22 mouse cellular contexts compared by ENCODE assay signal in the genomic region with DNA sequence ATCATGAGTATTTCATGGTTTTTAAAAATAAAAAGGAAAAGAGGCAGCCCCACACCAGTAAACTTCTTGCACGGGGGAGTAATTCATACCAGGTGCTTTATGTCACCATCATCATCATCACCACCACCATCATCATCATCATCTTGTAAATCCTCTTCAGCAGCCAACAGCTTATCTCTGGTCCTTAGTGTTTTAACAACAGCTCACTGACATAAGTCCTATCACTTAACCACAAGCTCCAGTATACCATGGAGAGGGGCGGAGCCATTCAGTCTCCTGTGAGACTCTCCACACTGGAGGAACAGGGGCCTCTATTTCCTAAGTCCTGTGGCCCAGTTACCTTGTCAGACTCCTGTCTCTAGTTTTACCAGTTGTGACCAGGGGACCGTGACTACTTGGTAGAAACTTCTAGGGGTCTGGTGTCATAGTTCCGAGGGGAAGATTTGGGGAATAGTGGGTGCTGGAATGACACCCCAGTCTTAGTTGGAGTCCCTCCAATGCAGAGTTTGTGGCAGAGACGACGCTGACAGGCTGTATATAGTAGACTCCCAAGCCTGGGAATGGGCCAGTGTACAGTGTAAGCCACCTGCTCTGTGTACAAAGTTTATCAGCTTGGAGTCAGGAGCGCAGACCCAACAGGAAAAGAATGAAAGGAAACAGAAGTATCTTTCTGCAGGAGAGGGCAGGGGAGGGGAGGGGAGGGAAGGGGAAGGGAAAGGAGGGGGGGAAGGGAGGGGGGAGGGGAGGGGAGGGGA. TPM values are rescaled to one million over a fixed set of nuclear protein-coding genes. Genes with fewer than 3 reads are reported as not detected.
DNase-seq lines count a peak whose midpoint lies in the region; ATAC-seq and TF ChIP-seq lines count a peak whose summit lies in the region.
"Had no signal": no experiment of that assay in that cellular context is flagged by ENCODE, and none has a peak within 500 bp of the region (broad histone marks: within the 10 kb centered on the region; RNA-seq: fewer than 3 reads in every experiment).

No protein-coding gene starts in this region.

- H3K36me3 ChIP-seq in liver, embryonic 12.5 days, result no peaks in the 10 kb centered on the region
- no peaks in the 10 kb centered on the region for H3K36me3 ChIP-seq in liver, postnatal 0 days (replicated peaks; ENCODE audit: insufficient read depth, low read length)
- no peaks in the 10 kb centered on the region for H3K36me3 ChIP-seq in embryonic facial prominence, embryonic 10.5 days (replicated peaks)
- H3K36me3 ChIP-seq: embryonic facial prominence, embryonic 12.5 days; forebrain, embryonic 10.5 days; heart, embryonic 13.5 days; midbrain, embryonic 10.5 days had no signal

- no peaks in the 10 kb centered on the region for H3K27me3 ChIP-seq in liver, embryonic 12.5 days (replicated peaks)
- H3K27me3 ChIP-seq in liver, postnatal 0 days (ENCODE audit: insufficient read depth, low read length), result no peaks in the 10 kb centered on the region
- H3K27me3 ChIP-seq in embryonic facial prominence, embryonic 10.5 days (replicated peaks; ENCODE audit: low read depth, poor library complexity, severe bottlenecking), result no peaks in the 10 kb centered on the region
- H3K27me3 ChIP-seq: embryonic facial prominence, embryonic 12.5 days; heart, embryonic 13.5 days; Patski had no signal

- peak overlapping the region; percentile 23; the same call in 1 of the 2 replicates for H3K4me2 ChIP-seq in liver, embryonic 12.5 days
- H3K4me2 ChIP-seq in liver, postnatal 0 days (ENCODE audit: low read depth, low read length), result no peak overlapping the region
- H3K4me2 ChIP-seq: embryonic facial prominence, embryonic 12.5 days; heart, embryonic 13.5 days; hindbrain, embryonic 14.5 days had no signal

- H3K27ac ChIP-seq in liver, embryonic 12.5 days, result 0 out of 2 replicates have a peak overlapping the region, but pooled peaks have one; percentile 54
- H3K27ac ChIP-seq in liver, postnatal 0 days (ENCODE audit: low read depth), result no peak overlapping the region
- H3K27ac ChIP-seq in embryonic facial prominence, embryonic 10.5 days (replicated peaks), result no peak overlapping the region
- H3K27ac ChIP-seq: embryonic facial prominence, embryonic 12.5 days; forebrain, embryonic 10.5 days; gastrocnemius, adult 2 months; heart, adult 2 months; heart, embryonic 13.5 days; hindbrain, embryonic 14.5 days; macrophage had no signal

- peak; percentile 54 for DNase-seq in c-Kit-positive CD71-positive TER-119-negative erythroid progenitor cells, embryonic 14.5 days (ENCODE audit: low read depth)
- DNase-seq in liver, postnatal 0 days, result no peak
- no peak for DNase-seq in lung, postnatal 4 days
- DNase-seq in embryonic facial prominence, embryonic 10.5 days (ENCODE audit: low spot score), result no peak
- DNase-seq in urinary bladder, adult 2 months (ENCODE audit: low spot score), result no peak
- no peak for DNase-seq in layer of hippocampus, adult 18-20 months (ENCODE audit: low spot score in 2 of 2)
- DNase-seq: adrenal gland, postnatal 14 days; B cell, adult 2 months; gastrocnemius, adult 2 months; heart, adult 2 months; heart, postnatal 10 days; kidney, postnatal 10 days had no signal

- H3K9me3 ChIP-seq in liver, embryonic 12.5 days (replicated peaks), result no peaks in the 10 kb centered on the region
- no peaks in the 10 kb centered on the region for H3K9me3 ChIP-seq in liver, postnatal 0 days (ENCODE audit: low read length)
- no peaks in the 10 kb centered on the region for H3K9me3 ChIP-seq in embryonic facial prominence, embryonic 10.5 days
- H3K9me3 ChIP-seq: embryonic facial prominence, embryonic 12.5 days; forebrain, embryonic 10.5 days; heart, embryonic 13.5 days; midbrain, embryonic 10.5 days had no signal

- 37% methylated on average over 7 of the region's 7 CpGs for WGBS in liver, embryonic 12.5 days (ENCODE audit: insufficient replicate concordance)
- WGBS in liver, postnatal 0 days (ENCODE audit: insufficient replicate concordance), result 43% methylated on average over 7 of the region's 7 CpGs
- 89% methylated on average over 7 of the region's 7 CpGs for WGBS in embryonic facial prominence, embryonic 10.5 days

- no peak overlapping the region for H3K4me3 ChIP-seq in liver, embryonic 12.5 days
- H3K4me3 ChIP-seq in liver, postnatal 0 days (ENCODE audit: low read depth, low read length), result no peak overlapping the region
- H3K4me3 ChIP-seq in embryonic facial prominence, embryonic 10.5 days, result no peak overlapping the region
- H3K4me3 ChIP-seq: embryonic facial prominence, embryonic 12.5 days; forebrain, embryonic 10.5 days; gastrocnemius, adult 2 months; heart, adult 2 months; heart, embryonic 13.5 days; midbrain, embryonic 10.5 days had no signal

- TF ChIP-seq EP300 in liver, postnatal 0 days (IDR thresholded peaks at IDR 0.05; ENCODE audit: low read depth), result peak; percentile 53; the same call in 1 of the 2 replicates

- no peak overlapping the region for H3K9ac ChIP-seq in liver, embryonic 12.5 days
- no peak overlapping the region for H3K9ac ChIP-seq in liver, postnatal 0 days (replicated peaks)
- H3K9ac ChIP-seq: embryonic facial prominence, embryonic 12.5 days; heart, embryonic 13.5 days; hindbrain, embryonic 14.5 days had no signal

- ATAC-seq in liver, embryonic 12.5 days, result peak; percentile 83
- peak; percentile 68 for ATAC-seq in liver, postnatal 0 days
- ATAC-seq: forebrain, embryonic 16.5 days; intestine, postnatal 0 days; Patski had no signal

- TF ChIP-seq CTCF in liver, postnatal 0 days (IDR thresholded peaks at IDR 0.05; ENCODE audit: low read depth), result no peak

- H3K4me1 ChIP-seq in liver, embryonic 12.5 days, result peaks cover 24% of the 10 kb centered on the region
- peaks cover 4% of the 10 kb centered on the region; the same call in 1 of the 2 replicates for H3K4me1 ChIP-seq in liver, postnatal 0 days (ENCODE audit: insufficient read depth)
- H3K4me1 ChIP-seq in embryonic facial prominence, embryonic 10.5 days, result no peaks in the 10 kb centered on the region
- H3K4me1 ChIP-seq: embryonic facial prominence, embryonic 12.5 days had no signal

RNA-seq across cellular contexts. Expression of gene Nfkb1, which starts 35.4 kb away (rescaled TPM):
- 18.0 and 18.4 TPM in 2 replicates for polyA plus RNA-seq in liver, embryonic 12.5 days (2016; fragmentation: Nextera tagmentation; extraction: Ambion mirVana)
- 11.8 and 12.7 TPM in 2 replicates for polyA plus RNA-seq in liver, postnatal 0 days (2015; fragmentation: Nextera tagmentation; extraction: Ambion mirVana)
- polyA plus RNA-seq in embryonic facial prominence, embryonic 10.5 days (2016; fragmentation: Nextera tagmentation; extraction: Ambion mirVana), result 12.7 and 13.3 TPM in 2 replicates
- polyA plus RNA-seq in urinary bladder, adult 2 months (2012; rRNA removed), result 48.6 and 50.3 TPM in 2 replicates
- 10 to 100 TPM; 21.4 to 21.7 TPM for total RNA-seq in layer of hippocampus, adult 18-20 months (2021)
